Mouse (Mus musculus) ES-Bruce4 (cell line): Measurements from ENCODE around the gene Ubap1l. TPM values are rescaled to one million over a fixed set of nuclear protein-coding genes. Genes with fewer than 3 reads are reported as not detected.

Source experiments
- H3K27ac ChIP-seq: 2 replicates; pipeline ENCODE4 v1.5.1; 2012; ENCODE audit warnings: low read length, inconsistent platforms; ENCODE audit not compliant: insufficient read depth
- H3K27me3 ChIP-seq: 2 replicates; pipeline ENCODE4 v1.6.1; 2012; ENCODE audit warnings: mild to moderate bottlenecking, low read length, inconsistent platforms; ENCODE audit not compliant: control insufficient read depth, poor library complexity, insufficient read depth, severe bottlenecking
- H3K36me3 ChIP-seq: 2 replicates; pipeline ENCODE4 v1.6.1; 2012; ENCODE audit warnings: inconsistent platforms, mild to moderate bottlenecking, low read length, moderate library complexity; ENCODE audit not compliant: control insufficient read depth, poor library complexity, insufficient read depth, severe bottlenecking
- H3K4me1 ChIP-seq: one replicate; pipeline ENCODE4 v1.8.1; 2011; ENCODE audit warnings: low read length; ENCODE audit not compliant: control insufficient read depth, insufficient read depth
- H3K4me3 ChIP-seq: 2 replicates; pipeline ENCODE4 v1.5.1; 2011; ENCODE audit warnings: low read depth, mild to moderate bottlenecking, low read length
- H3K9ac ChIP-seq: 2 replicates; pipeline ENCODE4 v1.6.1; 2012; ENCODE audit warnings: low read depth, mild to moderate bottlenecking, inconsistent platforms; ENCODE audit not compliant: poor library complexity, severe bottlenecking
- H3K9me3 ChIP-seq: replicated peaks from 2 replicates; pipeline ENCODE4 v1.6.1; 2012; ENCODE audit warnings: mild to moderate bottlenecking, low read length, inconsistent platforms; ENCODE audit not compliant: control insufficient read depth, poor library complexity, insufficient read depth, severe bottlenecking
- CTCF ChIP-seq: IDR thresholded peaks from one replicate; pipeline ENCODE4 v1.8.1; 2011; ENCODE audit warnings: low read depth, low read length
- EP300 ChIP-seq: IDR thresholded peaks from 2 replicates; pipeline ENCODE4 v1.6.1; 2011; ENCODE audit warnings: low read depth, low read length; ENCODE audit not compliant: insufficient read depth
- POLR2A ChIP-seq: IDR thresholded peaks from one replicate; pipeline ENCODE4 v1.8.1; 2011; ENCODE audit warnings: low read length; ENCODE audit not compliant: insufficient read depth
- polyA plus RNA-seq: library from polyadenylated mRNA; stranded (reverse); fragments of >200 nt; gene quantifications from 2 replicates; pipeline ENCODE4 v1.2.4, GENCODE M21; 2011; ENCODE audit warnings: low read depth; ENCODE audit not compliant: missing spikeins, insufficient read depth, insufficient read length

Gene Ubap1l
- polyA plus RNA-seq, 1 experiment = 1.5 TPM

GRCm38 (mm10) chr9:65427511-65427910 lies 66.7 kb downstream of the Ubap1l start:
- H3K9ac ChIP-seq = no peak overlapping the region
- no peaks in the 10 kb centered on the region for H3K9me3 ChIP-seq
- H3K4me1 ChIP-seq = peaks cover 4% of the 10 kb centered on the region
- H3K27ac ChIP-seq = no peak overlapping the region
- H3K36me3 ChIP-seq = no peaks in the 10 kb centered on the region
- TF ChIP-seq CTCF (no peak), POLR2A (no peak), EP300 (no peak)
- H3K27me3 ChIP-seq = no peaks in the 10 kb centered on the region
- H3K4me3 ChIP-seq = no peak overlapping the region

GRCm38 (mm10) chr9:65428003-65428402 lies 67.2 kb downstream of the Ubap1l start:
- Histone ChIP-seq H3K4me3 (no peak overlapping the region), H3K9me3 (no peaks in the 10 kb centered on the region), H3K9ac (no peak overlapping the region), H3K36me3 (no peaks in the 10 kb centered on the region), H3K27ac (no peak overlapping the region), H3K4me1 (peaks cover 4% of the 10 kb centered on the region), H3K27me3 (no peaks in the 10 kb centered on the region)
- TF ChIP-seq EP300 (no peak), CTCF (no peak), POLR2A (no peak)

Other genes starting within 250 kb of the Ubap1l start
- 8.6 and 8.9 TPM in 2 replicates for gene Igdcc3, start 219.9 kb upstream of the Ubap1l start, polyA plus RNA-seq
- gene Parp16, start 165.7 kb upstream of the Ubap1l start, polyA plus RNA-seq = 5.7 and 7.1 TPM in 2 replicates
- gene Cilp, start 95.9 kb upstream of the Ubap1l start, polyA plus RNA-seq = 0.15 and 0.17 TPM in 2 replicates
- gene Clpx, start 66.8 kb upstream of the Ubap1l start, polyA plus RNA-seq = 29.6 and 31.5 TPM in 2 replicates
- gene Pdcd7, start 14.9 kb upstream of the Ubap1l start, polyA plus RNA-seq = 31.1 and 37.7 TPM in 2 replicates
- gene Kbtbd13, start 30.6 kb downstream of the Ubap1l start, polyA plus RNA-seq = 0.27 and 0.52 TPM in 2 replicates
- 0.33 and 0.40 TPM in 2 replicates for gene Rasl12, start 37.5 kb downstream of the Ubap1l start, polyA plus RNA-seq
- not detected in 2 replicates for gene Slc51b, start 61.9 kb downstream of the Ubap1l start, polyA plus RNA-seq
- gene Mtfmt, start 74.7 kb downstream of the Ubap1l start, polyA plus RNA-seq = 16.7 and 22.4 TPM in 2 replicates
- gene Spg21, start 99.9 kb downstream of the Ubap1l start, polyA plus RNA-seq = 50.8 and 52.8 TPM in 2 replicates
- gene Ankdd1a, start 159.2 kb downstream of the Ubap1l start, polyA plus RNA-seq = not detected in 2 replicates
- 6.1 and 6.2 TPM in 2 replicates for gene Plekho2, start 219.0 kb downstream of the Ubap1l start, polyA plus RNA-seq
- gene Pif1, start 226.1 kb downstream of the Ubap1l start, polyA plus RNA-seq = 27.7 and 32.3 TPM in 2 replicates